8 mouse cellular contexts compared by ENCODE assay signal in the genomic region with DNA sequence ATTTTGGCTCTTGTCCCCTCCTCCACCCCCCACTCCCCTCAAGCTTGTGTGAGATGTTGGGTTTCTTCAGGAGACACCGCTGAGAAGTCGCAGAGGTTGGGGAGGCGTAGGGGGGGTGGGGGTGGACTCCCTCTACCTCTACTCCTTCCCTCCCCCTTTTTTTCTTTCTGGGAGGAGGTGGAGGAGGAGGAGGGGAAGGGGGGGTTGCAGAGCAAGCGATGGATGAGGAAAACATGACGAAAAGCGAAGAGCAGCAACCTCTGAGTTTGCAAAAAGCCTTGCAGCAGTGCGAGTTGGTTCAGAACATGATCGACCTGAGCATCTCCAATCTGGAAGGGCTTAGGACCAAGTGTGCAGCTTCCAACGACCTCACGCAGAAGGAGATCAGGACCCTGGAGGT. TPM values are rescaled to one million over a fixed set of nuclear protein-coding genes. Genes with fewer than 3 reads are reported as not detected.
A peak's percentile ranks its signal among the peaks of the same experiment; 100 is the strongest.
DNase-seq lines count a peak whose midpoint lies in the region; ATAC-seq and TF ChIP-seq lines count a peak whose summit lies in the region.

No protein-coding gene starts in this region.

- H3K4me2 ChIP-seq in kidney, postnatal 0 days (ENCODE audit: low read length), result peak overlapping the region; percentile 93
- H3K4me2 ChIP-seq in hindbrain, embryonic 12.5 days (replicated peaks), result peak overlapping the region; percentile 86
- peak overlapping the region; percentile 66 for H3K4me2 ChIP-seq in midbrain, embryonic 14.5 days (ENCODE audit: low read length)

- H3K4me1 ChIP-seq in kidney, postnatal 0 days (replicated peaks; ENCODE audit: insufficient read depth, low read length), result no peaks in the 10 kb centered on the region; the same call in 1 of the 2 replicates
- H3K4me1 ChIP-seq in hindbrain, embryonic 12.5 days, result peaks cover 22% of the 10 kb centered on the region
- H3K4me1 ChIP-seq in midbrain, embryonic 14.5 days (ENCODE audit: control insufficient read depth, insufficient read depth, low read length), result peaks cover 13% of the 10 kb centered on the region

- no peak for ATAC-seq in kidney, postnatal 0 days (replicated peaks; ENCODE audit: low FRiP score, low read depth)
- peak; percentile 12 for ATAC-seq in hindbrain, embryonic 12.5 days (ENCODE audit: low FRiP score)
- ATAC-seq in midbrain, embryonic 14.5 days (ENCODE audit: low FRiP score, low TSS enrichment), result 0 out of 2 replicates have a peak, but pooled peaks have one; percentile 18
- no peak for ATAC-seq in monocyte, adult 5-6 weeks (replicated peaks; ENCODE audit: insufficient number of reproducible peaks, low FRiP score, low TSS enrichment, poor library complexity, severe bottlenecking)

- no peaks in the 10 kb centered on the region for H3K9me3 ChIP-seq in kidney, postnatal 0 days (replicated peaks; ENCODE audit: low read length)
- no peaks in the 10 kb centered on the region for H3K9me3 ChIP-seq in hindbrain, embryonic 12.5 days (replicated peaks)
- H3K9me3 ChIP-seq in midbrain, embryonic 14.5 days (ENCODE audit: control insufficient read depth, low read length), result no peaks in the 10 kb centered on the region

- no peak overlapping the region for H3K27ac ChIP-seq in kidney, postnatal 0 days
- H3K27ac ChIP-seq in hindbrain, embryonic 12.5 days, result peak overlapping the region; percentile 92
- peak overlapping the region; percentile 99 for H3K27ac ChIP-seq in midbrain, embryonic 14.5 days (replicated peaks; ENCODE audit: low read depth, low read length)

- DNase-seq in kidney, postnatal 0 days (ENCODE audit: low spot score), result no peak
- DNase-seq in kidney, postnatal 10 days, result no peak
- peak; percentile 51 to 65 for DNase-seq in cerebellum, postnatal 10 days
- peak; percentile 55 for DNase-seq in midbrain, embryonic 14.5 days
- DNase-seq in adrenal gland, postnatal 4 days (ENCODE audit: low spot score in 2 of 2), result no peak
- no peak for DNase-seq in yolk sac, embryonic 10.5 days (ENCODE audit: low spot score)

- peak overlapping the region; percentile 62 for H3K4me3 ChIP-seq in kidney, postnatal 0 days (replicated peaks; ENCODE audit: low read depth, low read length)
- peak overlapping the region; percentile 73 for H3K4me3 ChIP-seq in hindbrain, embryonic 12.5 days
- H3K4me3 ChIP-seq in midbrain, embryonic 14.5 days (replicated peaks; ENCODE audit: low read depth, low read length), result peak overlapping the region; percentile 70

- TF ChIP-seq CTCF in kidney, postnatal 0 days (IDR thresholded peaks at IDR 0.05; ENCODE audit: low read depth), result no peak

- WGBS in kidney, postnatal 0 days, result 4% methylated on average over 10 of the region's 10 CpGs
- 3% methylated on average over 10 of the region's 10 CpGs for WGBS in hindbrain, embryonic 12.5 days
- WGBS in midbrain, embryonic 14.5 days, result 0% methylated on average over 10 of the region's 10 CpGs

- H3K36me3 ChIP-seq in kidney, postnatal 0 days (ENCODE audit: insufficient read depth, low read length), result no peaks in the 10 kb centered on the region
- H3K36me3 ChIP-seq in hindbrain, embryonic 12.5 days, result no peaks in the 10 kb centered on the region
- H3K36me3 ChIP-seq in midbrain, embryonic 14.5 days (ENCODE audit: control insufficient read depth, insufficient read depth, low read length), result no peaks in the 10 kb centered on the region

- no peak overlapping the region for H3K9ac ChIP-seq in kidney, postnatal 0 days (ENCODE audit: low read depth, low read length)
- H3K9ac ChIP-seq in hindbrain, embryonic 12.5 days, result peak overlapping the region; percentile 79
- H3K9ac ChIP-seq in midbrain, embryonic 14.5 days (replicated peaks; ENCODE audit: low read length), result peak overlapping the region; percentile 82

- peaks cover 3% of the 10 kb centered on the region for H3K27me3 ChIP-seq in kidney, postnatal 0 days (ENCODE audit: insufficient read depth, low read length)
- H3K27me3 ChIP-seq in hindbrain, embryonic 12.5 days, result peaks cover 33% of the 10 kb centered on the region
- H3K27me3 ChIP-seq in midbrain, embryonic 14.5 days (ENCODE audit: control insufficient read depth, insufficient read depth, low read length), result no peaks in the 10 kb centered on the region

RNA-seq across cellular contexts. Expression of a gene that starts 0.8 kb away (rescaled TPM):
- 0.42 and 0.71 TPM in 2 replicates for polyA plus RNA-seq in kidney, postnatal 0 days (2015; fragmentation: Nextera tagmentation; extraction: Ambion mirVana)
- 3.9 and 4.4 TPM in 2 replicates for polyA plus RNA-seq in hindbrain, embryonic 12.5 days (2016; fragmentation: Nextera tagmentation; extraction: Ambion mirVana)
- polyA plus RNA-seq in midbrain, embryonic 14.5 days (2014; fragmentation: Nextera tagmentation; extraction: Ambion mirVana), result 6.5 and 8.1 TPM in 2 replicates
- total RNA-seq in adrenal gland, postnatal 4 days (2021), result 10 to 100 TPM; 10.6 to 11.1 TPM
- total RNA-seq in monocyte, adult 5-6 weeks (2017), result 0.19 TPM in 1 of 3 replicates, not detected in the others

RNA-seq across cellular contexts. Expression of a gene that starts 25.8 kb away (rescaled TPM):
- polyA plus RNA-seq in kidney, postnatal 0 days (2015; fragmentation: Nextera tagmentation; extraction: Ambion mirVana), result 54.7 and 60.2 TPM in 2 replicates
- polyA plus RNA-seq in hindbrain, embryonic 12.5 days (2016; fragmentation: Nextera tagmentation; extraction: Ambion mirVana), result 55.3 and 62.2 TPM in 2 replicates
- polyA plus RNA-seq in midbrain, embryonic 14.5 days (2014; fragmentation: Nextera tagmentation; extraction: Ambion mirVana), result 23.0 and 30.7 TPM in 2 replicates
- total RNA-seq in adrenal gland, postnatal 4 days (2021), result 10 to 100 TPM; 36.6 to 47.8 TPM
- 15.1 to 31.7 TPM (median 16.8 TPM) in 3 replicates for total RNA-seq in monocyte, adult 5-6 weeks (2017)

RNA-seq across cellular contexts. Expression of a gene that starts 57.5 kb away (rescaled TPM):
- polyA plus RNA-seq in kidney, postnatal 0 days (2015; fragmentation: Nextera tagmentation; extraction: Ambion mirVana), result 89.3 and 92.2 TPM in 2 replicates
- 127 and 132 TPM in 2 replicates for polyA plus RNA-seq in hindbrain, embryonic 12.5 days (2016; fragmentation: Nextera tagmentation; extraction: Ambion mirVana)
- 238 and 242 TPM in 2 replicates for polyA plus RNA-seq in midbrain, embryonic 14.5 days (2014; fragmentation: Nextera tagmentation; extraction: Ambion mirVana)
- total RNA-seq in adrenal gland, postnatal 4 days (2021), result 100 to 1,000 TPM; 116 to 122 TPM
- 35.9 to 42.1 TPM (median 41.8 TPM) in 3 replicates for total RNA-seq in monocyte, adult 5-6 weeks (2017)

Comparison
In these comparisons a context has a peak if more than half of its experiments do, and no peak if none do; other contexts are left out.
1. ATAC-seq: peak in hindbrain, embryonic 12.5 days (single experiment) and midbrain, embryonic 14.5 days (single experiment); none in kidney, postnatal 0 days (single experiment) and monocyte, adult 5-6 weeks (single experiment).
2. DNase-seq: peak in cerebellum, postnatal 10 days (2 of 2) and midbrain, embryonic 14.5 days (single experiment); none in kidney, postnatal 0 days (single experiment), kidney, postnatal 10 days (single experiment), adrenal gland, postnatal 4 days (0 of 2) and yolk sac, embryonic 10.5 days (single experiment).
3. Peak in every context shown above with its lines, with median percentiles within 50 percentile points of each other: H3K4me2 ChIP-seq and H3K4me3 ChIP-seq.